Mouse (Mus musculus) v-Abl transformed pro-B cells (cell line): Measurements from ENCODE around the gene Foxn3.

ENCODE experiments used
- in situ Hi-C, 2 experiments: fragments of 400-800 bp; cut with MboI; formaldehyde crosslinking; loops; one replicate each; pipeline ENCODE4 v1.15.1; 2025; ENCODE audit not compliant: unreplicated experiment in 2 of 2

Gene Foxn3

DNA sequence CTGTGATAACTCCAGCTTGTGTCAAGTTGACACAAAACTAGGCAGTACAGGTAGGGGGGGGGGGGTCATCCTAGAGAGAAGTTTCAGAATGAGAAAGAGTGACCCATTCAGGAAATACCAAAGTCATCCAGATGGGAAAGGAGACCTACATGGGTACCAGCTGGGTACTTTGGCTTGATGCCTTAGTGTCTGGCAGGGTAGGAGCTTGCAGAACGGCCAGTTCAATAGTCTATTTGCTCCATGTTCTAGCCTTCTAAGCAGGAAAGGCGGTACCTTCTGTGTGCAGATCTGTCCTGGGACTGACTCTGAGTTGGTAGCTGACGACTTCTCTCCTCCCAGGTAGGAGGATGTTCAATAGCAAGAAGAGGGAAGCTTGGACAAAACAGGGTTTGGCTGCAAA lies 134.3 kb downstream of the Foxn3 start:
- in situ Hi-C loops = no loop called here

DNA sequence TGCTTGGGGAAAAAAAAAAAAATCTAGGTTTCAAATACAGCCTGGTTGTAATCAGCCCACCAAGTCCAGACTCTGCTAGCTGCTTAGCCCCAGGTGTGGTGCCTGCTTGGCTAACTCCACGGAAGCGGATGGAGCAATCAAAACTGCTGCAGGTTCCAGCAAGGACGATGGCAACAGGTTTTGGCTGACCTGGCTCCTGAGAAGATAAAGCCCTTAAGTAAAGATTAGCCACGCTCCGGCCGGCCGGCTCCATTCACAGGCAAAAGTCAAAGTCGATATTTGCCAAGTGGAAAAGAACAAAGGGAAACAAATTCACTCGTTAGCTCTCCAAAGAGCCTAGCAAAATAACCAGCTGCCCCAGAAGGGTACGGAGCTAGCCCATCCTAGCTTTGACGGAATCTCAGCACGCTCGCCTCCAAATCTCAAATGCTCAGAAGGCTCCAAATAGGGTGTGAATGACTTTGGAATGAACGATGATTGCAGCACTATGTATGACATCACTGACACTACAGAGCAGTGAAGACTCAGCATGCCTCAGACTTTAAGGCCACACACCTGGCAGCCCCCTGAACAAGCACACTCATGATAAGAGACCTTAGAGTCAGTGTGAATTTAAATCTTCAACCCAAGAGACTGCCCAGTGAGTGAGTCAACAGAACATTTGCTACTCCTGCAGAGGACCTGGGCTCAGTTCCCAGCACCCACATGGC lies 137.0 kb downstream of the Foxn3 start:
- in situ Hi-C loops = no loop called here

DNA sequence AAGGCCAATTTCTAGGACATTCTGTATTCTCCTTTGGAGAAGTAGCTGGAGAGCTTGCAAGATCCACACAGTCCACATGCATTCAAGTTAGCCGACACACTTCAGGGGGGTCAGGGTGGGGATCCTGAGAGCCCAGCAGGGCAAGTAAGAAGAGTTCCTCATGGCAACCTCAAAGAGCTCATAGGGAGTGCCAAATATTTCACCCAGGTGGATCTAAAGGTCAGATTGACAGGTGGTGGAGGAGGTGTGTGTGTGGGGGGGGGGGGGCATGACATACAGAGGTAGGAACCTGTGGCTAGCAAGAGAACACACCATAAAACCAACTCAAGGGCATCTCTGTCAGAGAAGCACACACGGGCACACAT lies 144.0 kb downstream of the Foxn3 start:
- in situ Hi-C loops = no loop called here

DNA sequence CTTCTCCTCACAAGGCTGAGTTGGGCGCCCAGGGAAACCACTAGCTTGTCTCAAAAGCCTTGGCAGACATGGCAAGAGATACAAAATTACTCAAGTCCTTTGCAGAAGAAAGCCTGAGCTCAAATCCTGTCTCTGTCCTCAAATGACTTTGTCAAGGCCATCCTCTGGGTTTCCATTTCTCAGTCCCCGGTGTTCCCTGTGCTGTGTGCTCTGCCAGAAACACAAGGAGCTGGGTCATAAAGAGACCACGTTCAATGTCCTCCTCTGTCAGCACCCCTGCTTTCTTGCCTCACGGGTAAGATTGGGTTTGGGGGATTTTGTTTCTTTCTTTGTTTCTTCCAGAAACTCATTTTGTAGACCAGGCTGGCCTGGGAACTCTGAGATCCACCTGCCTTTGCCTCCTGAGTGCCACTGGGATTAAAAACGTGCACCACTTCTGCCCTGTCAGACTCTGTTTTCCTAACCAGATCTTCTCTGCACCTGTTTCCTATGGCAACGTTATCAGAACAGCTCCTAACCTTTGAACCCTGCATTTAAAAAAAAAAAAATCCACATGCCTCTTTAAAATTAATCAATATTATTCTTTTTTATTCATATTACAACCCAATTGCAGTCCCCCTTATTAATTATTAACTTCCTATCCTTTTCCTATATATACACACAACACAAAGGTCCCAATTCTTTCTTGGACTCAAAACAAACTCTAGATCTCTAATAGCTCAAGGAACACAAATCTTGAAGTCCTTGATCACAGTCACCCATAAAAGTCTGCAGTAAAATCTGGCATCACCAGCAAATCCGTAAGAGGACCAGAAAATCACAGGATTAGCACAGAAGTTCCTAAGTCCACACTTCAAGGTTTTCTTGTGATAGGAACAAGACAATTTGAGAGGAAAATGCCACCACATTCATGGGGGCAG lies 144.6 kb downstream of the Foxn3 start:
- in situ Hi-C loops = no loop called here

DNA sequence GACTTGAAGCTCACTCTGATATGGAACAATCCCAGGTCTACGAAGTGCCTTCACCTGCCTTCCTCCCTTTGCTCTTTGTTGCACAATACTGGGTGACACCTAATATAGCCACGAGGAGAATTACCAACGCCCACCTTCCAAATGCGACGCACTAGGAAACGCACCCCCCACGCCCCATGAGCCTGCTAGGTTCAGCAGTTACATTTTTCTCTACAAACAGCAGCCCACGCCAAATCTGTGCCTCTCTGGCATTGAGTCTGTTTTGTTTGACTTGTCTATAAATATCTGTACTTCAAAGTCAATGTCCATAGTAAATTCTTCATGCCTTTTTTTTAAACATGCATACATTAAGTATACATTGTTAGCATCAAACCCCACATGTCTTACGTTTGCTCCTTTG lies 145.5 kb downstream of the Foxn3 start:
- in situ Hi-C loops = no loop called here

DNA sequence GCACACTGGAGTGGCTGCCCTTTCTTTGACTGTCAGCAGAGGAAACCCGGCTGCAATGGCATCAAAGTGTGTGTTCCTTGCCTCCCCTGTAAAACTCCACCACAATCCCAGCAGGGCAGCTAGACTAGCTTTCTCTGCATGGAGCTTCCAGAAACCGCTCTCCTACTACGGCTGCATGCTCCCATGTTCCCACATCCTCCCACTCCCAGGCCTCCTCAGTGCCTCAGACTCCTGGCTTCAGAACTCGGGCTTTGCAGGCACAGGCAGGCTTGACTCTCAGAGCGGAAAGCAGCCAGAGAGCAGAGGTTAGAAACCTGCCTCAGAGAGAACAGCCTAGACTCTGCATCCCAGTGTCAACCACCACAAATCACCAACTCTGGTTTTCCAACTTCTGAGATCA lies 147.8 kb downstream of the Foxn3 start:
- in situ Hi-C loops = no loop called here

DNA sequence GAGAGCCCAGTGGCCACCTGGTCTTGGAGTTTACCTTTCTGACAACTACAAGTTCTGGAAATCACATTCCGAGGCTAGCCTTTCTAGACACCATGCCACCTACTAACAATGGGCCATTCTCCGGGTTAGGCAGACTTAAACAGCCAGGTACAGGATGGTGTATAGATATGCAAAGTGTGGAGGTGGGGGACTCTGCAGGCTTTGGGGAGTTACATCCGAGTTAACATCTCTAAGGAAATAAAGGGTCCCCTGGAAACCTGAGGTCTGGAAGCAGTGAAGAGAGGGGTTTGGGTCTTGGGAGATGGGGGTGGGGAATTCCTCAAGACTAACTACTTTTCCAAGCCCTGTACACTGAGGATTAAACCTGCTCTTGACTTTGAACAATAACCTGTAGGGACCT lies 150.9 kb downstream of the Foxn3 start:
- in situ Hi-C loops = no loop called here

DNA sequence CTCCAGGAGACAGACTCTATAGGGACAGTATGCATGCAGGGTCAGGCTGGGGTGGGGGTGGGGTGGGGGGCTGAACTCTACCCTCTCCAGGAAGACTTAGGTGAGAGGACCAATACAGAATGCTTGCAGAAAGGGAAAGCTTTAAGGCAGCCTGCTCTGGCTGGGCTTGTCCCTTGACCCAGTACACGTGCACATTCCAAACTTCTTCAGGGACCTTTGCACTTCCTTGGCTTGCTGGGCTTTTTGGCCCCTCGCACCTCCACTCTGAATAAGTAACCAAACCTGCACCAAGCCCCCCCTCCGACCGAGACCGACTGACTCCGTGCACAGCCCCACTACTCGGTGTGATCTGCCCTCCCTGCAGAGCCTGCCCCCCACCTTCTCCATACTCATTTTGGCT lies 151.3 kb downstream of the Foxn3 start:
- in situ Hi-C loops = no loop called here

DNA sequence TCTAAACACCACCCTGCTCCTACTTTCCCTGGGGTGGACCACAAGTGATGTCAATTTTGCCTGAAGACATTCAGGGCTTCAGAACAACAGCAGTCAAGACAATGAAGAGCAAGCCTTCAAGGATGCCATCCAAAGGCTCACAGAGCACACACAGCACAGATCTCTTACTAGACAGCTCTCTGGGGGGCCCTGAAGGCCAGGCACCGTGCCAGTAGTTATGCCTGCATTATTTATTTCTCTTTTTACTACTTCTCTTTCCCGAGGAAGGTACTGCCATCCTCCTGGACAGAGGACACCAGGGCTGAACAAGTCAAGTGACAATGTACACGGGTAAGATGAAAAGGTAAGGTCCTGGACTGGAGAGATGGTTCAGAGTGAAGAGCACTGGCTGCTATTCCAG lies 154.7 kb downstream of the Foxn3 start:
- in situ Hi-C loops = loop anchor here in 1 of 2 experiments (5.0 kb wide), 2 partner anchors 154 to 429 kb away; partner anchors contain the start of gene Foxn3

DNA sequence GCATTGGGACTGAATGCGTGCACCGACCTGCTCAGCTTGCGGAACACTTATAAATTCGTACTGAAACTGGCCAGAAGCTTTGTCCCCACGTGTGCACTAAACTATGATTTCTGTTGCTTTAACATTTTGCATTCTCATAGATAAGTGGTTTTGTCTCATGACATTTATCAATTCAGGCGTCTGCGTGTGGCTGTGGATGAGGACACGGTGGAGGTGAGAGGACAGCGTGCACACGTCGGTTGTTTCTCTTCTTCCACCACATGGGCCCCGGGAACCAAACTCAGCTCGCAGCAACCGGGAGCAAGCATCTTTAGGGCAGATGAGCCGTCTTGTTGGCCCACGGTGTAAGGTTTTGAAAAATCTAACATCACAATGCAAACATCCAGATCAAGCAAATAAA lies 155.3 kb downstream of the Foxn3 start:
- in situ Hi-C loops = loop anchor here in 1 of 2 experiments (5.0 kb wide), 2 partner anchors 154 to 429 kb away; partner anchors contain the start of gene Foxn3

DNA sequence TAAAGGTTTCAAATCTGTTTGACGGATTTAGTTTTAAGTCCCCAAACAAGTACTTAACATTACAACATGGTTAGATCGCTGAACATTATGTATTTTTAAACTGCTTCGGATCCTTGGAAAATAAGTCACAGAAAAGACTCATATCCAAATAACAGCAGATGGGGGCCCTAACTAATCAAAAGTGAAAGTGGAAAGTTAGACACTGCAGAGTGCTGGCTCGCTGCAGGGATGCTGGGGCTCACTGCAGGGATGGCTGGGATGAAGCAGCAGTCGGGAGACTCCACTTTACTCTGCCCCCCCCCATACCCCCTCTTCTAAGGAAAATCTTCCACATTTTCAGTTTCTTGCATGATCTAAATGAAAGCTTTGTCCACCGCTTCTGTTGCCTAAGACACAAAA lies 156.1 kb downstream of the Foxn3 start:
- in situ Hi-C loops = loop anchor here in 1 of 2 experiments (5.0 kb wide), 2 partner anchors 155 to 430 kb away; partner anchors contain the start of gene Foxn3

DNA sequence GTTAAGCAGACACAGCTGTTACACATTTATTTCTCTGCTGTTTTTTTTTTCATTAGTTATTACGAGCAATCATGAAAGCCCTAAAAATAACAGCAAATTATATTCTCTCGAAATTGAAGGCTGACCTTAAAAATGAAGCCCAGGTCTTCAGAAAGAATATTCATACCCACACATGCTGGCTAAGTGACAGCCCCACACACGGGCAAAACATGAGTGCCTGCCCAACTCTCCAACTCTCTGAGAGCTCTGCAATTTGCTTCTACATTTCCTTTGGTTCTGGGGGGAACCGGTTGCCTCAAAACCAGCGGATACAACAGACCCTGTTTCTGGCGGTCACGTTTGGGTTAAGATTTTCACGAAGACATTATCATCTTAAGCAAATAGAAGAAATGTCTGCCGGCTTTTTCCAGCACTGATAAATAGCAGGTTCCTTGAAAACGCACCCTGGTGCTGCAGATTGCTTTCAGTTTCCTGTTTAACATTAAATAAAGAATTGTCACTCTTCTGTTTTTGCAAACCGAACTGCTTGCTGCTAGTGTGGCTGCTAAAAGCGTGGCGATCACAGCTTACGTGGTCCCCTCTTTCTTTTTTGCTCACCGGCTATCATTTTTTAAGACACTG lies 156.6 kb downstream of the Foxn3 start:
- in situ Hi-C loops = loop anchor here in 1 of 2 experiments (5.0 kb wide), 2 partner anchors 155 to 430 kb away; partner anchors contain the start of gene Foxn3

DNA sequence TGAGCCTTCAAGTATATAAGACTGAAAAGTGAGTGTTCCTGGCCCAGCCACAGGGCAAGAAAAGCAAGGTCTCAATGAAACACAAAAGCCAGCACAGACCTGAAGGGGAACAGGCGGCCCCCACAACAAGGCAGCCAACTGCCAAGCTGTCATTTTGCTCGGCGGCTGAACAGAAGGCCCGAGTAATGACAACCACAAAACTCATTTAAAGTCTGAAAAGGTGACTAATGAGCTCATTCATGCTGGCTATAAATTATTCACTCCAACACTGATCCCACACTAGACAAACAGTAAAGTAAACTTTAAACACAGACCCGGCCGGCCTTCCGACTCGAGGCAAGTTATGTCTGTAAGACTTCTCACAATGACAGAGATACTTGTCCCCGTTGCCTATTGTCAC lies 157.1 kb downstream of the Foxn3 start:
- in situ Hi-C loops = loop anchor here in 1 of 2 experiments (5.0 kb wide), 2 partner anchors 156 to 431 kb away; partner anchors contain the start of gene Foxn3

DNA sequence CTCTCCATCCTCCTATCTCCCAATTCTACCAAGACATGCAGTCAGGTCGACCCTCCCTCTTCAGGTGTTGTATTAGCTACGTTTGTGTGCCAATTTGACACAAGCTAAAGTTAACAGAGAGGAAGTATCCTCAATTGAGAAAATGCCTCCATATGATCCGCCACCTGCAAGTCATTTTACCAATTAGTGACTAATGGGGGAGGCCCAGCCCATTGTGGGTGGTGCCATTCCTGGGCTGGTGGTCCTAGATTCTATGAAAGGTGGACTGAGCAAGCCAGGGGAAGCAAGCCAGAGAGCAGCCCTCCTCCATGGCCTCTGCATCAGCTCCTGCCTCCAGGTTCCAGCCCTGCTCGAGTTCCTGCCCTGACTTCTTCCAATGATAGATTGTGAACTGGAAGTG lies 158.0 kb downstream of the Foxn3 start:
- in situ Hi-C loops = loop anchor here in 1 of 2 experiments (5.0 kb wide), 2 partner anchors 157 to 432 kb away; partner anchors contain the start of gene Foxn3

DNA sequence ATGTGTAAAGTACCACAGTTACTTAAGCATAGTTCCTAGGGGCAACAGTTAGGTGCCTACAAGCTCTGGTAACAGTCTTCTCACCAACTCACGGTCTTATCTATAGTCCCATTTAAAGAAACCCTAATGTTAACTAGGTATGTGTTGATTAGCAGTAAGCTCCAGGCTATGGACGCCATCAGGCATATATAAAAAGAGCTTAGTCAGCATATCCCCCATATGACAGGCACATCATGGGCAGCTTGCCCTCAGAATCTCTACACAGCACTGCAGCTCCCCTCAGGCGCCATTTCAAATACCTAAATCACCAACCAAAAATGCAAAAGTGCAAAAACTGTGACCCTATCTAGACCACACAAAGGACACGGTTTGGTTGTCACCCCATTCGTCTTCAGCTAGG lies 160.4 kb downstream of the Foxn3 start:
- in situ Hi-C loops = no loop called here

DNA sequence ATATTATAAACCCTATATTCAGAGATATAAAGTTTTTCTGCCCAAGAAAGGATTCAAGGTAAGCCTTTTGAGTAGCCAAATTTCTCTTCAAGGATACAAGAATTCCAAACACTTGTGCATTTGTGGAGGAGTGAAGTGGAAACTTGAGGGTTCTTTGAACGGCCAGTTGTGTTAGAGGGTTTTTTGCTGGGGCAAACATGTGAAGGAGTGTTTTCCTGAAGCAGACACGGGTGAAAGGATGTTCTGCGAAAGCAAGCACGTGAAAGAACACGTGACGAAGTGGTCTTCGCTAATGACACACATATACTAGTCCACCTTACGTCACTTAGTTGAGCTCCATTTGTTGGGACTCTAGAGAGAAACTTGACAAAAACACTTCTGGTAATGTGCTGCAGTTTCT lies 162.5 kb downstream of the Foxn3 start:
- in situ Hi-C loops = no loop called here

DNA sequence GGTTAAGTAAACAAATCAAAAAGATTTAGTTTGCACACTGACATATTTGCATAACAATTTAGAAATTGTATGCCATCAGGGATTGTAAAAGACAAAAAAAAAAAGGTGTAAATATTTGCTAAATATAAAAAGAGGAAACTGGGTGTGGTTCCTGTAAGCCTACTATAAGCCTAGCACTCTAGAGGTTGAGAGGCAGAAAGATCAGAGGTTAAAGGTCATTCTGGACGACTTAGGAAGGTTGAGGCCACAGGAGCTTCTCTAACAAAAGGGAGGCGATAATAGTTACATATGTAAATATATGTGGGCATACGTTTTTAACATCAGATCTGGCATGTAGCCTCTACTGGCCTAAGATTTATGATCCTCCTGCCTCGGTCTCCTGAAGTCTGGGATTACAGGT lies 163.8 kb downstream of the Foxn3 start:
- in situ Hi-C loops = loop anchor here (10.0 kb wide), 4 partner anchors 165 to 565 kb away; partner anchors contain the start of genes Foxn3 (in 1 of the 2) and Kcnk13 (in 1 of the 2)

DNA sequence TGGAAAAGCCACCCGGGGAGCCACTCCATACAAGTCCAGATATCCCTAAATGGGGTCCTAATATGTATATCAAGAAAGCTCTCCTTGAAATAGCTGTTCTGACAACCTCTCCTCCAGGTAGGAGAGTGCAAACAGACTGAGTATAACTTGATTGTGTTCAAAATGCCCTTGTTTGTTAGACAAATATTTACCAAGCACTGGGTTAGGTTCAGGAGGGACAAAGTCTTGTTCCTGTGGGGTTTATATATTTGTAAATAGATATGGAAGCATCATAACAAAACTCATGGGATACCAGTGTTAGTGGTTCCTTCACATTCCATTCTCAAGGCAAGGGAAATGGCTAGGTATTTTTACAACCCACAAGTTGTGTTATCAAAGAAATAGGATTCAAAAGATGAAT lies 166.9 kb downstream of the Foxn3 start:
- in situ Hi-C loops = loop anchor here (10.0 kb wide), 4 partner anchors 168 to 568 kb away; partner anchors contain the start of genes Foxn3 (in 1 of the 2) and Kcnk13 (in 1 of the 2)

DNA sequence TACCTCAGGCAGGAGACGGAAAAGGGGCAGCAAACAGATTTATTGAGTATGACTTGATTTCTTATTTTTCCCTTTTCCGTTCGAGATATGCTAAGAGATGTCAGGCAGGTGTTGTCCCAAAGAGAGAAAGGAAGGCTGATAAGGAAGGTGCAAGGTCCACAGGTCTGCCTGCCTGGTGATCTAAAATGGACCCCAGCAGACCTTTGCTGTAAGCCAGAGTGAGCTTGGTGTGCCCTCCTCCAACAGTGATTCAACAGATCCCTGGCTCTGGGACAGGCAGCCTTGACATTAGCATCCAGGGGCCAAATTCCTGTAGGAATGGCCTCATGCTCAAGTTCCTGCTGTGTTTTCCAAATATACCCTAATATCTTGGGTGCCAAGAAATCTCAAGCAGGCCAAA lies 168.3 kb downstream of the Foxn3 start:
- in situ Hi-C loops = loop anchor here (10.0 kb wide), 4 partner anchors 170 to 570 kb away; partner anchors contain the start of genes Foxn3 (in 1 of the 2) and Kcnk13 (in 1 of the 2)

DNA sequence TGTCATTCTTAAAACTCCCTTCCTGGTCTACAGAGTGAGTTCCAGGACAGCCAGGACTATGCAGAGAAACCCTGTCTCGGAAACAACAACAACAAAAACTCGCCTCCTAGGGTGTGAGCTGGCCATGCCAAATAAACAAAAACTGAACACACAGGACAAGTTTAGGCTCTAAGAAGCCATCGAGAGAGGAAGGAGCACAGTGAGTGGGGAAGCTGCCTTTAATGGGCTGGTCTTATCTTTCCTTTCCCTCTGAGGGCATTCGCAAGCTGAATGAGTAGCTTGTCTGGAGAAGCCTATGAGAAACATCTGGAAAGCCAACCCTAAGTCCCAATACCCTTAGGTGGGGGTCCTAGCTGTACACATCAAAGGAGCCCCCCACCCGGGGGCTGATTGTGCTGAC lies 168.7 kb downstream of the Foxn3 start:
- in situ Hi-C loops = loop anchor here (10.0 kb wide), 4 partner anchors 170 to 570 kb away; partner anchors contain the start of genes Foxn3 (in 1 of the 2) and Kcnk13 (in 1 of the 2)
